Mouse (Mus musculus): ENCODE data around the gene Srm.

Srm gene

DNA sequence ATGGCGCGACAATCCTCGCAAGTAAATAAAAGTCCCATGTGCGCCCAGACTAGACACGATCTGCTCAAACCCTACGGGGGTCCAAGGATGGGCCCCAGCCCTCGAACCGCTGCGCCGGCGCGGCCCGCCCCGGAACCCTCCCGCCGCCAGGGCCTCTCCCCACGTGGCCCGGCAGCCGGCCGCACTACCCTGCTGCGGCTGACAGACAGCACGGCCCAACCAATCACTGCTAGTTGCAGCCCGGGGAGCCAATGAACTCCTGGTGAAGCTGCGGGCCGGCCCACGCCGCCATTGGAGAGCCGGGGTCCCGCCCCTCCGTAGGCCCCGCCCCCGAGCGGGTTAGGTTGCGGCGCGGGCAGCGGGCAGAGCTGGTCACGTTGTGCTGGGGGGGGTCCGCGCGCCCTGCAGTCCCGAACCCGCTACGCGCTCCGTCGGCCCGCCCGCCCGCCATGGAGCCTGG lies at the start of gene Srm:
Gene Srm (plus strand): TSS at position 333 of the 460 bp plus-strand sequence.
- peak; percentile 97 for DNase-seq (ENCODE audit: low read depth, low spot score)

- no peak for DNase-seq (ENCODE audit: low read depth, low spot score)
Observed at GRCm38 (mm10) chr4:148549106-148549505, 42.2 kb upstream of the Srm start.

- no peak for DNase-seq (ENCODE audit: low read depth, low spot score)
Observed at GRCm38 (mm10) chr4:148557766-148558165, 33.5 kb upstream of the Srm start.

- peak; percentile 91 for DNase-seq (ENCODE audit: low read depth, low spot score)
Observed at GRCm38 (mm10) chr4:148558297-148559000, 32.9 kb upstream of the Srm start, which contains the start of gene Exosc10. TSS of gene Exosc10 (plus strand) at chr4:148558429.

- DNase-seq (ENCODE audit: low read depth, low spot score): no peak
Observed at GRCm38 (mm10) chr4:148562676-148563075, 28.6 kb upstream of the Srm start.

DNA sequence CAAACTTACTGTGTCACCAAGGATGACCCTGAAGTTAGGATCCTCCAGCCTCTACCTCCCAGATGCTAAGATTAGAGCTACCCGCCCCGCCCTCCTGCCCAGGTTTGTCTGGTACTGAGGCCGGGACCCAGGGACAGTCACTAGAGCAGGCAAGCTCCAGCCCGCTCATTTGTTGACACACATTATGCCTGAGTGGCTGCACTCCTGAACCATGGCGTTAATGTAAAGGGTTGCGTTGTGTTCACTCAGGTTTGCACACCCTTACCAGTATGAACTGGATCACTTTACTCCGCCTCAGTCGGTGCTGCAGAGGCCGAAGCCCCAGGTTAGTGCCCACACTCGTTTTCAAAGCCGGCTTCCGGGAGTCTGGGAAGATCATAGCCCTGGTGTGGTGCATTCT lies 27.7 kb upstream of the Srm start:
- no peak for DNase-seq (ENCODE audit: low read depth, low spot score)

DNA sequence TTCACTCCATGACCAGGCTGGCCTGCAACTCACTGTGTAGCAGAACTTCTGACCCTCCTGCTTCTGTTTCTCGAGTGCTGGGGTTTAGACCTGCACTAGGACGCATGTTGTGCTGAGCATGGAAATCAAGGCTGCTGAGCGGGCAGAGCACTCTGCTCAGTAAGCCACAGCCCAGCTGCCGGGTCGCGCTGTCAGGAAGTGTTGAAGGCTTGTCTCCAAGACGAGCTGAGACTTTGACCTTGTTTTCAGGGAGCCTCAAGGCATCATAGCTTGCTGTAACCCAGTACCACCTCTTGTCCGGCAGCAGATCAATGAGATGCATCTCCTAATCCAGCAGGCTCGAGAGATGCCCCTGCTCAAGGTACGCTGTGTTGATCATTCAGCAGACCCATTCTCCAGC lies 21.2 kb upstream of the Srm start:
- no peak for DNase-seq (ENCODE audit: low read depth, low spot score)

GRCm38 (mm10) chr4:148570693-148571295 lies 20.5 kb upstream of the Srm start:
- no peak for DNase-seq (ENCODE audit: low read depth, low spot score)

DNA sequence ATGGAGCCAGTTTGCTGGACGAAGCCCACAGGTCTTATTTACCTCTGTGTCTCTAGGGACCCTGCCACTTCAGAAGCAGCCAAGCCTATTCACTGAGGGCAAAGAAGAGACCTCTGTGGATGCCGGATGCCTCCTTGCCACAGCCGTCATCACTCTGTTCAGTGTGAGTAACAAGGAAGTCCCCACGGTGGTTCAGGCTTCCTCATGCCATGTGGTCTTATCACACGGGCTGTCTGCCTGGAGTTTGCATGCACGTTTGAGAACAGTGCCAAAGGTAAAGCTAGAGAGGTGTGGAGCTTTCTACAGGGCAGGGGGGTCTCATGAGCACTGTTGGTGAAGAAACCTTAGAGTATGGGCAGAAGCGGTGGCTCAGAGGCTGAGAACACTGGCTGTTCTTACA lies 18.1 kb upstream of the Srm start:
- no peak for DNase-seq (ENCODE audit: low read depth, low spot score)

GRCm38 (mm10) chr4:148580765-148581164 lies 10.5 kb upstream of the Srm start:
- DNase-seq (ENCODE audit: low read depth, low spot score): no peak

GRCm38 (mm10) chr4:148581422-148581821 lies 9.9 kb upstream of the Srm start:
- no peak for DNase-seq (ENCODE audit: low read depth, low spot score)

DNA sequence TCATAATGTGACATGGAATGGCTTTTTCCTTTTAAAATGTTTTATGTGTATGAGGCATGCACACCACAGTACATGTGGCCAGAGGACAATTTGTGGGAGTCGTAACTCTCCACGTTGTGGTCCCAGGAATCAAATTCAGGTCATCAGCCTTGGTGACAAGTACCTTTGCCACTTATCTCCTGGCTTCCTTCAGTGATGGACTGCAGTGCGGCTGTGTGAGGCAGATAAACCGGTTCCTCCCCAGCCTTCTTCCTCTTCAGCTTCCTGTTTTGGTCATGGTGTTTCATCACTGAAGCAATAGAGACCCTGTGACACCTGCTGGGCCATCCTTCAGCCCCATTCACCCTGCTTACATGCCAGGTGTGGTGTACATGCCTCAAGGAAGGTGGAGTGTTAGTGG lies 8.0 kb upstream of the Srm start:
- no peak for DNase-seq (ENCODE audit: low read depth, low spot score)

GRCm38 (mm10) chr4:148586648-148587047 lies 4.7 kb upstream of the Srm start:
- no peak for DNase-seq (ENCODE audit: low read depth, low spot score)

GRCm38 (mm10) chr4:148588793-148589192 lies 2.5 kb upstream of the Srm start:
- no peak for DNase-seq (ENCODE audit: low read depth, low spot score)

DNA sequence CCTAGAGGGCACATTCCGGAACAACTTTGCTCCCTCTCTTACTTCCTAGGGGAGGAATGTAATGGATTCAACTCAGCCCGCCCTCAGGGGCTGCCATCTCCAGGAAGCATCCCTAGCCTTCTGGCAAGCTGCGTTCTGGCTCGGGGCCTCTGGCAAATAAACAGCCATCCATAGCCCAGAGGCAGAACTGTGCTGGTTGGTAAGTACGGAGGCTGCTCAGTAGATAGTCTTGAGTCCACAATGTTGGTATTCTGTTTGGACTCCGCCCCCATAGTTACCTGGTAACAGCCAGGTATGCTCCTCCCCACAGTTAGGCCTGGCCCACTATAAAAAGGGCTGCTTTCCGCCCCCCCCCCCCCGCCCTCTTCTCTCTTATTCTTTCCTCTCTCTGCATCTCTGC lies 1.7 kb upstream of the Srm start:
- no peak for DNase-seq (ENCODE audit: low read depth, low spot score)

DNA sequence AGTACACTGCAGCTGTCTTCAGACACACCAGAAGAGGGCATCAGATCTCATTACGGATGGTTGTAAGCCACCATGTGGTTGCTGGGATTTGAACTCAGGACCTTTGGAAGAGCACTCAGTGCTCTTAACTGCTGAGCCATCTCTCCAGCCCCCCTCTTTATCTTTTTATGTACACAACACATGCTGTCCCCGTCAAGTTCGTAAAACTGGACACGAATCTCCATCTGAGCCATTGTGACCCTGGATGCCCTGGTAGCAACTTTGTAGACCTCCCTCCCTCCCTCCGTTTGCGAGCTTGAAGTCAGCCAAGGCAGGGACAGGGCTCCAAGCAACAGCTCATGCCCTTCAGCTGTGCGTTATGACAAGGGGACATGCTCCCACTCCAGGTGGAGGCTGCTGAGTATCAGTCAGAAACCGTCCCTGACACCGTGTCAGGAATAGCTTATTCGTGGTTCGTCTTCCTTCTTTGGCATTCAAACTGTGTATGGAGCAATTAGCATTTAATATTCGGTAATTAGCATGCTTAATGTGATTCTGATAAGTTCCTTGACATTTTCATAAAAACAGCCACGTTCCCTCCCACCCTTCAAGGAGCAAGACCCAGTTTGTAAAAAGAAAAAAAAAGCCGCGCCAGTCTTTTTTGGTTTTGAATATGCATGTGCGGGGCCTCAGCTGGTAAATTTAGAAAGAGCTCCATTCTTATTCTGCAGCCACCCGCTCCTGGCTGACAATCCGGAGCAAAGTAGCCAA lies 707 bp upstream of the Srm start:
- no peak for DNase-seq (ENCODE audit: low read depth, low spot score)

- no peak for DNase-seq (ENCODE audit: low read depth, low spot score)
Observed at GRCm38 (mm10) chr4:148591637-148592380, 506 bp downstream of the Srm start.

GRCm38 (mm10) chr4:148593996-148594395 lies 2.7 kb downstream of the Srm start:
- no peak for DNase-seq (ENCODE audit: low read depth, low spot score)

GRCm38 (mm10) chr4:148595916-148596315 lies 4.6 kb downstream of the Srm start:
- DNase-seq (ENCODE audit: low read depth, low spot score): no peak

DNA sequence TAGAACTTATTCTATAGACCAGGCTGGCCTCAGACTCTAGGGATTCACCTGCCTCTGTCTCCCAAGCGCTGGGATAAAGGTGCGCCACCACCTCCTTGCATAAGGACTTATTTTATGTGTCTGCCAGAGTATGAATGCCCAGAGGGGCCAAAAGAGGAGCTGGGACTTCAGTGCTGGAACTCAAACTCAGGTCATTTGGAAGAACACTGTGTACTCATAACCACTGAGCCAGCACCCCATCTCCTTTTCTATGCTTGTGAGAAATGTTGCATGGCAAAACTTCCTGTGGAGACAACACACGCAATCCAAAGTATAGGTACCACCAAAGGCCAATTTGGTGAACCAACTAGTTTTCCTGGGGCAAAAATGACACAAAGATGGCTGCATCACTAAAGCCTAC lies 5.4 kb downstream of the Srm start:
- DNase-seq (ENCODE audit: low read depth, low spot score): no peak

DNA sequence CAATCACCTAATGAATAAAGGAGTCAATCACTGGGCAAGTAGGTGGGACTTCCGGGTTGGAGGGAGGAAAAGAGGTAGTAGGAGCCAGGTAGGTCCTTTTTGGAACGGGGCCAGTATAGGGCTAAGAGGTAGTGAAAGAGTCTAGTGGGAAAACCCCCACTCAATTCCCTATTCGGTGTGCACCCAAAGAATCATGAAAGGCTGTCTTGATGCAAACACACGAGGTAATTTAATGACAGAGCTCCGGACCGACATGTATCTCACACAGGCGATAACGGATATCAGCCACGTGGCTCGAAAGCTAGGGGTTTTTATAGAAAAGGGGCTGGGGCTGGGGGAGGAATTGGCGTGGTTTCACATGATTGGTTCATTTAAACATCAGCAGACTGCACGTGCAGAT lies 7.5 kb downstream of the Srm start:
- no peak for DNase-seq (ENCODE audit: low read depth, low spot score)

- no peak for DNase-seq (ENCODE audit: low read depth, low spot score)
Observed at GRCm38 (mm10) chr4:148600316-148600715, 9.0 kb downstream of the Srm start.

Measured in A20 (cell line).